Mouse (Mus musculus) MEL (cell line): ENCODE measurements at regions not wholly inside any gene's neighbourhood (a gene's known extent, or its start where the extent isn't known, plus 50 kb on each side); places are given as distances from the start of the nearest gene placed in this dataset.

Experiments
- DNase-seq: peaks from one replicate; pipeline ENCODE4 v3.0.0; 2011; ENCODE audit warnings: low read depth, low spot score
- H3K27ac ChIP-seq: 2 replicates; pipeline ENCODE4 v1.5.1; 2012; ENCODE audit warnings: low read depth, mild to moderate bottlenecking, control low read depth, low read length, moderate library complexity; ENCODE audit not compliant: control insufficient read depth
- H3K27me3 ChIP-seq, 2 experiments: fragments of 150-350 bp in 1 of 2; sonication (generic) in 1 of 2; 2 replicates each; pipeline ENCODE4 v1.6.1; 2012; ENCODE audit warnings: low read length in 2 of 2, mild to moderate bottlenecking in 2 of 2, improper control_type of control experiment in 1 of 2, moderate library complexity in 1 of 2; ENCODE audit not compliant: insufficient read depth in 2 of 2, control insufficient read depth in 1 of 2
- H3K36me3 ChIP-seq, 2 experiments: 2 replicates each; pipeline ENCODE4 v1.6.1; 2012 to 2014; ENCODE audit warnings: low read length in 2 of 2, improper control_type of control experiment in 1 of 2, inconsistent platforms in 1 of 2, mild to moderate bottlenecking in 1 of 2; ENCODE audit not compliant: insufficient read depth in 2 of 2, control insufficient read depth in 1 of 2
- H3K4me1 ChIP-seq, 2 experiments: fragments of 150-350 bp in 1 of 2; sonication (generic) in 1 of 2; 2 replicates each; pipeline ENCODE4 v1.6.1; 2012; ENCODE audit warnings: low read length in 2 of 2, improper control_type of control experiment in 1 of 2, mild to moderate bottlenecking in 1 of 2; ENCODE audit not compliant: insufficient read depth in 2 of 2, control insufficient read depth in 1 of 2
- H3K4me3 ChIP-seq, 2 experiments: fragments of 150-350 bp in 1 of 2; sonication (generic) in 1 of 2; 2 replicates each; pipeline ENCODE4 v1.5.1; 2012; ENCODE audit warnings: low read depth in 2 of 2, low read length in 2 of 2, mild to moderate bottlenecking in 2 of 2, moderate library complexity in 2 of 2, control low read depth in 1 of 2, improper control_type of control experiment in 1 of 2; ENCODE audit not compliant: control insufficient read depth in 1 of 2, insufficient read depth in 1 of 2
- H3K79me2 ChIP-seq: 2 replicates; pipeline ENCODE4 v1.6.1; 2012; ENCODE audit warnings: mild to moderate bottlenecking, low read length, moderate library complexity; ENCODE audit not compliant: control insufficient read depth, poor library complexity, insufficient read depth
- H3K9ac ChIP-seq: 2 replicates; pipeline ENCODE4 v1.6.1; 2012; ENCODE audit warnings: low read depth, mild to moderate bottlenecking, control low read depth, low read length, moderate library complexity; ENCODE audit not compliant: control insufficient read depth, poor library complexity, severe bottlenecking
- H3K9me3 ChIP-seq: fragments of 150-350 bp; sonication (generic); replicated peaks from 2 replicates; pipeline ENCODE4 v1.6.1; 2012; ENCODE audit warnings: mild to moderate bottlenecking, low read length, improper control_type of control experiment, moderate library complexity; ENCODE audit not compliant: insufficient read depth
- CHD1 ChIP-seq: IDR thresholded peaks from 2 replicates; pipeline ENCODE4 v1.6.1; 2012; ENCODE audit warnings: low read depth, mild to moderate bottlenecking, inconsistent platforms, low read length, improper control_type of control experiment
- CTCF ChIP-seq, 3 experiments: IDR thresholded peaks in 2 of 3; conservative IDR thresholded peaks in 1 of 3; 2 replicates each; pipeline ENCODE4 v1.5.1; 2011 to 2012; ENCODE audit warnings: low read length in 3 of 3, low read depth in 2 of 3, mild to moderate bottlenecking in 2 of 3, improper control_type of control experiment in 1 of 3, inconsistent platforms in 1 of 3, mixed read lengths in 1 of 3, moderate library complexity in 1 of 3; ENCODE audit not compliant: control insufficient read depth in 1 of 3, insufficient read depth in 1 of 3, poor library complexity in 1 of 3, severe bottlenecking in 1 of 3
- E2F4 ChIP-seq: IDR thresholded peaks from 2 replicates; pipeline ENCODE4 v1.6.1; 2011; ENCODE audit warnings: low read depth, low read length, improper control_type of control experiment, borderline replicate concordance
- EP300 ChIP-seq, 2 experiments: IDR thresholded peaks; 2 replicates each; pipeline ENCODE4 v1.6.1; 2011; ENCODE audit warnings: improper control_type of control experiment in 2 of 2, low read length in 2 of 2, low read depth in 1 of 2, mild to moderate bottlenecking in 1 of 2
- ETS1 ChIP-seq: IDR thresholded peaks from 2 replicates; pipeline ENCODE4 v1.6.1; 2012; ENCODE audit warnings: low read depth, mild to moderate bottlenecking, inconsistent platforms, low read length, improper control_type of control experiment, moderate library complexity
- KAT2A ChIP-seq: conservative IDR thresholded peaks from 2 replicates; pipeline ENCODE4 v1.6.1; 2012; ENCODE audit warnings: low read depth, low read length, improper control_type of control experiment, inconsistent platforms
- MAX ChIP-seq: IDR thresholded peaks from 2 replicates; pipeline ENCODE4 v1.6.1; 2011; ENCODE audit warnings: low read length, improper control_type of control experiment
- MAZ ChIP-seq: IDR thresholded peaks from 2 replicates; pipeline ENCODE4 v1.6.1; 2012; ENCODE audit warnings: low read depth, mild to moderate bottlenecking, inconsistent platforms, low read length, improper control_type of control experiment
- MXI1 ChIP-seq: IDR thresholded peaks from 2 replicates; pipeline ENCODE4 v1.6.1; 2011; ENCODE audit warnings: mild to moderate bottlenecking, low read depth, low read length, improper control_type of control experiment
- MYB ChIP-seq: IDR thresholded peaks from 2 replicates; pipeline ENCODE4 v1.6.1; 2011; ENCODE audit warnings: mild to moderate bottlenecking, low read depth, low read length, improper control_type of control experiment
- MYC ChIP-seq: IDR thresholded peaks from 2 replicates; pipeline ENCODE4 v1.6.1; 2011; ENCODE audit warnings: low read depth, mild to moderate bottlenecking, low read length, improper control_type of control experiment, moderate library complexity
- NRF1 ChIP-seq: IDR thresholded peaks from 2 replicates; pipeline ENCODE4 v1.6.1; 2014; ENCODE audit warnings: low read depth, mild to moderate bottlenecking, inconsistent platforms, low read length, improper control_type of control experiment, moderate library complexity; ENCODE audit not compliant: poor library complexity, insufficient read depth, severe bottlenecking
- SMC3 ChIP-seq: IDR thresholded peaks from 2 replicates; pipeline ENCODE4 v1.6.1; 2011; ENCODE audit warnings: low read depth, low read length, improper control_type of control experiment
- ZKSCAN1 ChIP-seq: IDR thresholded peaks from 2 replicates; pipeline ENCODE4 v1.6.1; 2012; ENCODE audit warnings: low read depth, mild to moderate bottlenecking, inconsistent platforms, low read length, improper control_type of control experiment, moderate library complexity

DNA sequence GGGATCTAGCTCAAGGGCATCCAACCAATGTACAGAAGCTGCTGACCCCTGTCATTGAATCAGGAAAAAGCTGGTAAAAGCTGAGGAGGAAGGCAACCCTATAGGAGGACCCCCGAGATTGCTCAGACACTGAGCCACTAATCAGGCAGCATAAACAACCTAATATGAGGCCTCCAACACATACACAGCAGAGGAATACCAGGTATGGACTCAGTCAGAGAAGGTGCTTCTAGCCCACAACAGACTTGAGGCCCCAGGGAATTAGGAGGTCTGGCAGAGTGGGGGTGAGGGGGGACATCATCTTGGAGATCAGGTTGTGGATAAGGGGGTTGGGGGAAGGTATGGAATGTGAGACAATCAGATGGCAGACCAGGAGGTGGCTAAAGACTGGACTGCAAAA lies 413.2 kb upstream of the Tpm3-rs7 start:
- Histone ChIP-seq H3K27ac (no peak overlapping the region), H3K9ac (no peak overlapping the region), H3K4me1 (no peaks in the 10 kb centered on the region), H3K9me3 (no peaks in the 10 kb centered on the region), H3K36me3 (no peaks in the 10 kb centered on the region), H3K4me3 (no peak overlapping the region), H3K79me2 (no peaks in the 10 kb centered on the region), H3K27me3 (no peaks in the 10 kb centered on the region)
- TF ChIP-seq MYB (no peak), MXI1 (no peak), MYC (no peak), MAX (no peak), ZKSCAN1 (no peak), CTCF (IDR thresholded peaks at IDR 0.05 in 2 of 3, conservative IDR thresholded peaks at IDR 0.05 in 1 of 3; ENCODE audit: control insufficient read depth in 1 of 3, insufficient read depth in 1 of 3, low read depth in 2 of 3, low read length in 3 of 3, poor library complexity in 1 of 3, severe bottlenecking in 1 of 3) (no peak), ETS1 (no peak), EP300 (IDR thresholded peaks at IDR 0.05; ENCODE audit: low read depth in 1 of 2, low read length in 2 of 2) (no peak), NRF1 (no peak), CHD1 (no peak), KAT2A (no peak), SMC3 (no peak), E2F4 (no peak), MAZ (no peak)
- DNase-seq, result no peak

DNA sequence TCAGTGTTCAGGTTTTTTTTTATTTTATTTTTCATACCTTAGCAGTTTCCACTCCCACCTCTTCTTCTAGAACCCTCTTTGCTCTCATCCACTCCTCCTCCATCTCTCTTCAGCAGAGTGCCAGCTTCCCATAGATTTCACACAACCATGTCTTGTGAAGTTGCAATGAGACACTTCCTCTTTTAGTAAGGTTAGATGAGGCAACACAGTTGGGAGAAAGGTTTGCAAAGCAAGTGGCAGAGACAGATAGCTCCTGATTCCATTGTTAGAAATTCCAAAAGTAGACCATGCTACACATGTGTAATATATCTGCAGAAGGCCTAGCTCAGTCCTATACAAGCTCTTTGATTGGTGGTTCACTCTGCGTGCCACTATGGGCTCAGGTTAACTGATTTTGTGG lies 397.3 kb upstream of the Tpm3-rs7 start:
- no peaks in the 10 kb centered on the region for H3K4me1 ChIP-seq
- H3K27ac ChIP-seq, result no peak overlapping the region
- no peak overlapping the region for H3K4me3 ChIP-seq
- DNase-seq, result peak; percentile 52
- H3K36me3 ChIP-seq, result no peaks in the 10 kb centered on the region
- no peaks in the 10 kb centered on the region for H3K9me3 ChIP-seq
- H3K9ac ChIP-seq, result no peak overlapping the region
- H3K27me3 ChIP-seq, result no peaks in the 10 kb centered on the region
- no peaks in the 10 kb centered on the region for H3K79me2 ChIP-seq
- TF ChIP-seq EP300 (IDR thresholded peaks at IDR 0.05; ENCODE audit: low read depth in 1 of 2, low read length in 2 of 2) (0 out of 4 replicates have a peak, but pooled peaks of 1 of the 2 experiments have one; percentile 10), KAT2A (no peak)
